Mouse (Mus musculus) lung, postnatal 0 days (tissue): ENCODE measurements around the gene Ebf4.

ENCODE experiments used
- CTCF ChIP-seq: IDR thresholded peaks from 2 replicates; pipeline ENCODE4 v1.5.1; 2016; ENCODE audit warnings: antibody characterized with exemption, mild to moderate bottlenecking
- EP300 ChIP-seq: IDR thresholded peaks from 2 replicates; pipeline ENCODE4 v1.6.1; 2016; ENCODE audit warnings: antibody characterized with exemption, mild to moderate bottlenecking, control low read depth

- TF ChIP-seq CTCF (no peak), EP300 (no peak)
Measured at GRCm38 (mm10) chr2:130248226-130248625, 46.7 kb upstream of the Ebf4 start.
